Mouse (Mus musculus): ENCODE data around the gene Gabrr1.

The Gabrr1 gene

GRCm38 (mm10) chr4:33208881-33209841 is 76.8 kb downstream of the Gabrr1 start, which contains the start of gene Srsf12:
Srsf12 (plus strand) TSS chr4:33208991.
- peak; percentile 93 for ATAC-seq (ENCODE audit: low TSS enrichment)
